Comparison of ENCODE assay signal across 8 mouse cellular contexts in genomic region chr1:21272056-21272431, GRCm38 (mm10). TPM values are rescaled to one million over a fixed set of nuclear protein-coding genes. Genes with fewer than 3 reads are reported as not detected.
DNase-seq lines count a peak whose midpoint lies in the region; ATAC-seq and TF ChIP-seq lines count a peak whose summit lies in the region.

No protein-coding gene starts in this region.

- no peak for TF ChIP-seq CTCF in kidney, adult 2 months (conservative IDR thresholded peaks at IDR 0.05; ENCODE audit: insufficient read depth, insufficient read length, low read depth, low read length)
- no peak for TF ChIP-seq CTCF in liver, embryonic 14.5 days (IDR thresholded peaks at IDR 0.05; ENCODE audit: low read depth)

- H3K27me3 ChIP-seq in kidney, adult 2 months (replicated peaks; ENCODE audit: control insufficient read depth, insufficient read depth, low read length), result no peaks in the 10 kb centered on the region
- H3K27me3 ChIP-seq in forebrain, embryonic 16.5 days (replicated peaks; ENCODE audit: control insufficient read depth, insufficient read depth, low read length), result no peaks in the 10 kb centered on the region
- H3K27me3 ChIP-seq in liver, embryonic 14.5 days (ENCODE audit: control insufficient read depth, insufficient read depth, low read length), result no peaks in the 10 kb centered on the region

- TF ChIP-seq EP300 in liver, embryonic 14.5 days (IDR thresholded peaks at IDR 0.05; ENCODE audit: low read depth), result no peak

- peaks cover 3% of the 10 kb centered on the region; the same call in 1 of the 2 replicates for H3K4me1 ChIP-seq in kidney, adult 2 months (ENCODE audit: control insufficient read depth, insufficient read depth, low read length)
- peaks cover 5% of the 10 kb centered on the region; the same call in 1 of the 2 replicates for H3K4me1 ChIP-seq in forebrain, embryonic 16.5 days (replicated peaks; ENCODE audit: control insufficient read depth, insufficient read depth, low read length)
- H3K4me1 ChIP-seq in liver, embryonic 14.5 days (replicated peaks; ENCODE audit: control insufficient read depth in 2 of 2, insufficient read depth in 2 of 2, low read length in 1 of 2), result no peaks in the 10 kb centered on the region

- no peak for TF ChIP-seq POLR2A in kidney, adult 2 months (IDR thresholded peaks at IDR 0.05; ENCODE audit: low read depth, low read length)

- WGBS in kidney, adult 2 months, result 39% methylated on average over 14 of the region's 14 CpGs
- 24% methylated on average over 14 of the region's 14 CpGs for WGBS in forebrain, embryonic 16.5 days
- WGBS in liver, embryonic 14.5 days (ENCODE audit: insufficient replicate concordance), result 29% methylated on average over 14 of the region's 14 CpGs

- no peak overlapping the region for H3K27ac ChIP-seq in kidney, adult 2 months (ENCODE audit: insufficient read depth, low read depth, low read length)
- H3K27ac ChIP-seq in forebrain, embryonic 16.5 days (ENCODE audit: low read length), result no peak overlapping the region
- H3K27ac ChIP-seq in liver, embryonic 14.5 days, result no peak overlapping the region

- H3K4me3 ChIP-seq in kidney, adult 2 months (ENCODE audit: insufficient read depth, low read depth, low read length), result no peak overlapping the region; the same call in 1 of the 2 replicates
- peak overlapping the region; percentile 22 for H3K4me3 ChIP-seq in forebrain, embryonic 16.5 days (replicated peaks; ENCODE audit: low read length)
- peak overlapping the region in 1 of 2 experiments; percentile 32; a peak in 1 of 4 replicates for H3K4me3 ChIP-seq in liver, embryonic 14.5 days (ENCODE audit: insufficient read depth in 1 of 2, low read depth in 2 of 2, low read length in 2 of 2)

- ATAC-seq in forebrain, embryonic 16.5 days, result peak; percentile 66; the same call in 1 of the 2 replicates
- ATAC-seq in liver, embryonic 14.5 days (ENCODE audit: insufficient read depth), result no peak

- no peaks in the 10 kb centered on the region for H3K36me3 ChIP-seq in kidney, adult 2 months (ENCODE audit: control insufficient read depth, insufficient read depth, low read length)
- no peaks in the 10 kb centered on the region for H3K36me3 ChIP-seq in forebrain, embryonic 16.5 days (ENCODE audit: control insufficient read depth, insufficient read depth)
- H3K36me3 ChIP-seq in liver, embryonic 14.5 days (replicated peaks; ENCODE audit: control insufficient read depth, insufficient read depth, low read depth), result no peaks in the 10 kb centered on the region

- H3K9ac ChIP-seq in forebrain, embryonic 16.5 days (replicated peaks; ENCODE audit: low read depth, low read length), result 0 out of 2 replicates have a peak overlapping the region, but pooled peaks have one; percentile 17
- H3K9ac ChIP-seq in liver, embryonic 14.5 days (replicated peaks), result no peak overlapping the region

- no peaks in the 10 kb centered on the region for H3K9me3 ChIP-seq in forebrain, embryonic 16.5 days (ENCODE audit: control insufficient read depth, low read length)
- H3K9me3 ChIP-seq in liver, embryonic 14.5 days (ENCODE audit: control insufficient read depth, low read length), result no peaks in the 10 kb centered on the region

- peak overlapping the region; percentile 48 for H3K4me2 ChIP-seq in forebrain, embryonic 16.5 days (ENCODE audit: low read length)
- peak overlapping the region; percentile 47 for H3K4me2 ChIP-seq in liver, embryonic 14.5 days (ENCODE audit: low read depth)

- peak; percentile 18 for DNase-seq in kidney, adult 2 months
- no peak for DNase-seq in kidney, adult 18-20 months
- DNase-seq in ZHBTc4 (ENCODE audit: low read depth, low spot score), result peak; percentile 63
- DNase-seq in induced T-regulatory cell, adult 2 months (ENCODE audit: low read depth), result peak; percentile 50
- DNase-seq in liver, embryonic 14.5 days (ENCODE audit: low read depth in 3 of 3, low spot score in 3 of 3), result no peak
- peak; percentile 10 for DNase-seq in skeletal muscle tissue, adult 2 months (ENCODE audit: low read depth, low spot score)
- no peak for DNase-seq in adrenal gland, postnatal 10 days

RNA-seq across cellular contexts. Expression of gene Gsta3, which starts 31.7 kb away (rescaled TPM):
- polyA plus RNA-seq in kidney, adult 2 months (2012; rRNA removed), result 86.0 and 109 TPM in 2 replicates
- polyA plus RNA-seq in forebrain, embryonic 16.5 days (2015; fragmentation: Nextera tagmentation; extraction: Ambion mirVana), result 0.27 and 0.33 TPM in 2 replicates
- 25.8 and 45.0 TPM in 2 replicates for polyA plus RNA-seq in liver, embryonic 14.5 days (2012; rRNA removed)
- polyA plus RNA-seq in liver, embryonic 14.5 days (2014; fragmentation: Nextera tagmentation; extraction: Ambion mirVana), result 49.6 and 52.1 TPM in 2 replicates
- total RNA-seq in adrenal gland, postnatal 10 days (2021), result 100 to 1,000 TPM in 1 of 2 experiments, 10 to 100 TPM in 1; 59.3 to 112 TPM

RNA-seq across cellular contexts. Expression of gene Tmem14a, which starts 53.7 kb away (rescaled TPM):
- 6.7 and 8.8 TPM in 2 replicates for polyA plus RNA-seq in kidney, adult 2 months (2012; rRNA removed)
- polyA plus RNA-seq in forebrain, embryonic 16.5 days (2015; fragmentation: Nextera tagmentation; extraction: Ambion mirVana), result 16.9 and 20.9 TPM in 2 replicates
- 2.4 and 2.7 TPM in 2 replicates for polyA plus RNA-seq in liver, embryonic 14.5 days (2012; rRNA removed)
- 2.9 and 4.0 TPM in 2 replicates for polyA plus RNA-seq in liver, embryonic 14.5 days (2014; fragmentation: Nextera tagmentation; extraction: Ambion mirVana)
- 1 to 10 TPM; 4.5 to 4.8 TPM for total RNA-seq in adrenal gland, postnatal 10 days (2021)

Comparison
In these comparisons a context has a peak if more than half of its experiments do, and no peak if none do; other contexts are left out.
1. DNase-seq: peak in kidney, adult 2 months (single experiment), ZHBTc4 (single experiment), induced T-regulatory cell, adult 2 months (single experiment) and skeletal muscle tissue, adult 2 months (single experiment); none in kidney, adult 18-20 months (single experiment), liver, embryonic 14.5 days (0 of 3) and adrenal gland, postnatal 10 days (single experiment).
2. RNA of gene Gsta3, which starts 31.7 kb away (polyA plus RNA-seq): 86.0 to 109 TPM in kidney, adult 2 months and 25.8 to 52.1 TPM in liver, embryonic 14.5 days; 0.27 to 0.33 TPM in forebrain, embryonic 16.5 days; every median in the first group is over 10 times any median in the second.